Mouse (Mus musculus): ENCODE results near the gene Fbxo7.
"Not testable (repeated sequence)": the region's sequence is repeated elsewhere in the genome, so short reads cannot be mapped to it uniquely, and the experiment has no call there.

The Fbxo7 gene

DNA sequence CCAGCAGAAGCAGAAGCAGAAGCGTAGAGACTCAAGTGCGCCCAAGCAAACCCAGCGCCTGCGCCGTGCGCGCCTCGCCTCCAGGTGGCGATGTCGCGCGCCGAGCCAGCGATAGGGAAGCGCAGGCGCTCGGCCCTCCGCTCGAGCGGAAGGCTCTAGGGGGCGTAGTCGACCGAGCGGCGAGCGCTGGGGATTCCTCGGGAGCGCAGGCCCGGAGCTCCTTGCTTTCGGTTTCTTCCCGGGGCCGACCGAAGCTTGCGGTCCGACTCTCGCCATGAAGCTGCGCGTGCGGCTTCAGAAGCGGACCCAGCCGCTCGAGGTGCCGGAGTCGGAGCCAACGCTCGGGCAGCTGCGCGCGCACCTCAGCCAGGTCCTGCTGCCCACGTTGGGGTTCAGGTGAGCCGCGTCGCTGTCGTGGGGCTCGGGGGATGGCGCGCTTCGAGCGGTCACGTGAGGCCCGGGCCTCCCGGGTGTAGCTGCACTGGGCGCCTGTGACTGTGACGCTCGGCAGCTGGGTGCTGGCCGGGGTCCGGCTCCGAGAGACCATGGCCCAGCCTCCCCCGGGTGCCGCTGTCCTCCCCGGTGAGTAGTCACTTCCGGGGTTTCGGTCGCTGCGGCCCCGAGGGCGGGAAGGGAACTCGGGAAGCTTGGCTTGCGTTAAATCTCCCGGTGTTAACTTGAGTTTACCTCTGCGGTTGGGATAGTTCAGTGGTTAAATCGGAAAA lies at the start of gene Fbxo7:
Gene Fbxo7, plus strand, starts transcription at position 224 of the 725 bp plus-strand sequence.
- in situ Hi-C loops (cut with MboI, MseI) = no loop called here

DNA sequence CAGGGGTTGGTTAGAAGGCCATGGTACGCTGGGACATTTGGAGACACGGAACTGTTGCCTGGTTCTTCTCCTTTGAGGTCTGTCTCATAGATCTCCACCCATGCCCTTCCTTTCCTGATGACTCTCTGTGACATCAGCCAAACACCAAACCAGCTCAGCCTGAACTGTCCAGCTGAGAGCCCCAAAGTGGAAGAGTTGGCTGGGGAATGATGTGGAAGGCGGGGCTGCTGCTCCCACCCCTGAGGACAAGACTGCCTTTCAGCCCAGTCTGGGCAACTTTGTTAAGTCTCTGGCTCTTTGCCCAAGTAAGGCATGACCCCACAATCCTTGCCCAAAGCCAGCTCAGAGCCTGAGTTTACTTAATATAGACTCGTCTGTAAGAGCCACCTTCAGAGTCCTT lies 48.9 kb upstream of the Fbxo7 start:
- in situ Hi-C loops (cut with MboI, MseI) = no loop called here

- in situ Hi-C loops (cut with MboI, MseI) = no loop called here
Measured at GRCm38 (mm10) chr10:85989412-85990115, 32.2 kb upstream of the Fbxo7 start.

GRCm38 (mm10) chr10:85992412-85992811 lies 29.4 kb upstream of the Fbxo7 start:
- in situ Hi-C loops (cut with MboI, MseI) = no loop called here

GRCm38 (mm10) chr10:85993836-85994235 lies 27.9 kb upstream of the Fbxo7 start:
- in situ Hi-C loops (cut with MboI, MseI) = no loop called here

DNA sequence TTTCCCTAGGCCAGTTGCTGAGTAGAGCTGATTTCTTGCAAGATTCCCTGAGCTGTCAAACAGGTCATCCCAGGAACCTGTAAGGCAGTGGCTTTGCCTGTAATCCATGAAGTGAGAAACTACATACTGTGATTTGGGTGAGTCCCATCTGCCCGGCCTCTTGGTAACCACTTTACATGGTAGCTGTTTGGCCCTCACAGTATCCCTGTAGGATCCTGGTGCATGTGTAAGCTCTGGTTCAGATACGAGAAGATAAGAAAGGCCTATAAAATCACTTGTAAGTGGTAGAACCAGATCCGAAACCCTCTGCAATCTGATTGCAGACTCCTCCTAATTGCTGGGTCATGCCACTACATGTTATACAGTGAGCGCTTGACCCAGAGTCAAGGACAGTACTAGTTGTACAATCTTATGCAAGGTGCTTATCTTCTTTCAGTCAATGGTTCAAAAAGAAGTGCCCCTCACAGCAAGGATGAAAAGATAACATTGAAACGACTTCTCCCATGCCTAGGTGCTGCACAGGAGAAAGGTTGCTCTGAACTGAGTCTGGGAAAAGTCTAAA lies 27.1 kb upstream of the Fbxo7 start:
- in situ Hi-C loops (cut with MboI, MseI) = no loop called here

DNA sequence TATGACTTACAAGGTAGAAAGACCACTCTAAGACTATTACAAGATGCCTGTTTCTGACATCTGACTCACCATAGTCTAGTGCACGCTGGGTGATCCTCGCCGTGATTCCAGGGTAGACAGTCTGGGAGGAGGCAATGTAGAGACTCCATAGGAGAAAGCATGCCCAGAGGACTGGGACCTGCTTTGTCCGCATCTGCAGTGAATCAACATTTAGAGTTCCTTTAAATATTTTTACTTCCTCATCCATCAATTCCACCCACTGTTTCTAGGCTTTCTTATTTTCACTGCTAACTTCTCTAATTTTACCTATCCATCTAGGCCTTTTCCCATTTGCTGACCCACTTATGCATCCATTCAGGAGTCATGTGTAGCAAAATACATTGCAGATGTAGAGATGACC lies 21.3 kb upstream of the Fbxo7 start:
- in situ Hi-C loops (cut with MboI, MseI) = no loop called here

GRCm38 (mm10) chr10:86006455-86006854 lies 15.3 kb upstream of the Fbxo7 start:
- in situ Hi-C loops (cut with MboI, MseI) = no loop called here

GRCm38 (mm10) chr10:86009688-86010087 lies 12.1 kb upstream of the Fbxo7 start:
- in situ Hi-C loops (cut with MboI, MseI) = no loop called here

DNA sequence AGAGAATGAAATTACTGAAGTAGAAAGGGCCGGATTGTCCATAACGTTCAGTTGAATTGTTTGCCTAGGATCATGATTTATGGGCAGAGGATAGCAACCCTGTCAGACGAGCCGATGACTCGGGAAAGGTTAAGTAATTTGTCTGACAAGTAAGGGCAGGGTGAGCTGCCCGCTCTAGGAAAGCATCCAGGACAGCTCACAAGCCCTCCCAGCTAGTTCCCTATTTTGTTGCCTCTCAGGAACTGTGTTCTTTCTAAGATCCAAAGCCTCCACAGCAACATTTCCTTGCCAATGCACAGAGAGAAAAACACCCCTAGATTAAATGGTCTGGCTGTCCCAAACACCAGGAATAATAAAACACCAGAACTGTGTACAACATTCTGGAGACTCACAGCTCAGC lies 11.1 kb upstream of the Fbxo7 start:
- in situ Hi-C loops (cut with MboI, MseI) = no loop called here

- in situ Hi-C loops (cut with MboI, MseI) = no loop called here
Measured at GRCm38 (mm10) chr10:86011172-86011571, 10.6 kb upstream of the Fbxo7 start.

DNA sequence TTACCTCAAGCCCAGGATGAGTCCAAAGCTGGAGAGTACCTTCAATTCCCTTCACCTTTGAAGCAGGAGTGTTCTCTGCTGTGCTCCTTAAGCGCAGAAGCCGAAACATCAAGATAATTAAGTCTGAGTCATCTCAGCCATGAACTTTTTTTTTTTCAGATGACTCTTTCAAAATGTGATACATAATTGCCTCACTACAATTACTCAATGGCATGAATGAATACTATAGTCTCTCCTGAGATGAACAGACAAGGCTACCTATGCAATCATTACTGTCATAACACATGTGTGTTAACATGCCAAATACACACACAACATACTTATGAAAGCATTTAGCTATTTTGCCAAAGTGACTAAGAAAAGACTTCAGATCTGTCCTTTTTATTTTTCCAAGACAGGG lies 10.0 kb upstream of the Fbxo7 start, which contains the start of gene Bpifc:
Gene Bpifc, minus strand, starts transcription at position 115 of the 400 bp plus-strand sequence.
- in situ Hi-C loops (cut with MboI, MseI) = no loop called here

- in situ Hi-C loops (cut with MboI, MseI) = no loop called here
Measured at GRCm38 (mm10) chr10:86017781-86018180, 4.0 kb upstream of the Fbxo7 start.

GRCm38 (mm10) chr10:86018813-86019212 lies 3.0 kb upstream of the Fbxo7 start:
- in situ Hi-C loops (cut with MboI, MseI) = no loop called here

- in situ Hi-C loops (cut with MboI, MseI) = no loop called here
Measured at GRCm38 (mm10) chr10:86021408-86021748, 394 bp upstream of the Fbxo7 start.

- in situ Hi-C loops (cut with MboI, MseI) = no loop called here
Measured at GRCm38 (mm10) chr10:86022474-86022816, 673 bp downstream of the Fbxo7 start.

DNA sequence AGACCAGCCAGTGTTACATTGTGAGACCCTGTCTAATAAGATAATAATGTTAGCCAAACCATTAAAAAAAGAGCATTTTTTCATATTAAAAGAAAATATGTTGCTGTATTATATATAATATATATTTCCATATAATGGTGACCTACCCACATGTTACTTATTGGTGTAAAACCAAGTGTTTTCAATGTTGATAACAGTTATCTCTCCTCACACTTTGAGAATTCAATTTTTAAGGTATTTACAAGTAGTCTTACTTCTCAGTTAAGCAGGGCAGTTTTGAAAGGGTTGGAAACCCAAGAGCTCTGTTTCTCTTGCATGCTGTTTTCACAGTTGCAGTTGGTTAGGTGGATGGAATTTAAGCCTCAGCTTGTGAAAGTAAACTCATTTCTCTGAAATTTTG lies 1.4 kb downstream of the Fbxo7 start:
- in situ Hi-C loops (cut with MboI, MseI) = no loop called here

DNA sequence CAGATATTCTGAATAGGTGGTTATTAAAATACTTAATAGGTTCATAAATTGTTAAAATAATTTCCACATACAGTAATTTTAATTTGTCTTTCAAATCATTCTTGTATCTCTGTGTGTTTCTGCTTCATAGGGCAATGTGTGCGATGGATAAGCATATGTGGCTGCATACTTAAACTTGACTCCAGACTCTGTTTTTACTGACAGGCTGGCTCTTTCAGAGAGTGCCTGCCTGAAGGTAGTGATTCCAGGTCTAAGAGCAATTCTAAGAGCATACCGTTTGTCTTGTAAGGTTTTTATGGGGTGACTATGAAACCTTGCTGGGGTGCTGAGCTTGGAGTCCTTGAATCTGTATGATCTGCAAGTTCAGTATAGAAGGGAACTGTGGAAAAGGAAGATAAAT lies 4.1 kb downstream of the Fbxo7 start:
- in situ Hi-C loops (cut with MboI, MseI) = no loop called here

DNA sequence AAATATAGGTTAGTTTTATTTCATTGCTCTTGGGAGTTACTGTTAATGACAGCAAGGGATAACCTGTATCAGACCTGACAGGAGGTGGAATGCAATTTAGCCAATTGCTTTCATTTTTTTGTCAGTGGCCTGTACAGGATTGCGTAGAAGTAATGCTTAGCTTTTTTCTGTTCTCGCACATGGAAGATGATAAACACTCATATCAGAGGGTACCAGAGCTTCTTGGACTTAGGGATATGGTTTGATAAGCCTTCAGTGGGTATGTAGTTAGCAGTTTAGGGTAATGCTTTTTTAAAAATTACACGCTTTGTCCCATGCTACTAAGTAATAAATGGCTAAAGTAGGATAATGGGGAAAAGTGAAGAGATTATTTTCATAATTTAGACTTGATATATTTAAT lies 4.6 kb downstream of the Fbxo7 start:
- in situ Hi-C loops (cut with MboI, MseI) = no loop called here

DNA sequence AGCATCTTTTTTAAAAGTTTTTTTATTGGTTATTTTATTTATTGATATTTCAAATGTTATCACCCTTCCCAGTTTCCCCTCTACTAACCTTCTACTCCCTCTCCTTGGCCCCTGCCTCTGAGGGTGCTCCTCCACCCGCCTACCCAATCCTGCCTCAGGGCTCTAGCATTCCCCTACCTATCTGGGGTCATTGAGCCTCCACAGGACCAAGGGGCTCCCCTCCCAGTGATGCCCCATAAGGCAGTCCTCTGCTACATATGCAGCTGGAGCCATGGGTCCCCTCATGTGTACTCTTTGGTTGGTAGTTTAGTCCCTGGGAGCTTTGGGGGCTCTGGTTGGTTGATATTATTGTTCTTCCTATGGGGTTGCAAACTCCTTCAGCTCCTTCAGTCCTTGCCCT lies 5.0 kb downstream of the Fbxo7 start:
- in situ Hi-C loops (cut with MboI, MseI) = not testable (repeated sequence)

GRCm38 (mm10) chr10:86030743-86031142 lies 9.0 kb downstream of the Fbxo7 start:
- in situ Hi-C loops (cut with MboI, MseI) = no loop called here

- in situ Hi-C loops (cut with MboI, MseI) = no loop called here
Measured at GRCm38 (mm10) chr10:86032517-86032916, 10.7 kb downstream of the Fbxo7 start.
